13 mouse cellular contexts compared by ENCODE assay signal in genomic region chr11:96326705-96327104, GRCm38 (mm10). TPM values are rescaled to one million over a fixed set of nuclear protein-coding genes. Genes with fewer than 3 reads are reported as not detected.
A peak's percentile ranks its signal among the peaks of the same experiment; 100 is the strongest.
DNase-seq lines count a peak whose midpoint lies in the region; ATAC-seq lines count a peak whose summit lies in the region.
"Had no signal": no experiment of that assay in that cellular context is flagged by ENCODE, and none has a peak within 500 bp of the region (broad histone marks: within the 10 kb centered on the region; RNA-seq: fewer than 3 reads in every experiment).

No protein-coding gene starts in this region.

- H3K27me3 ChIP-seq in liver, embryonic 12.5 days (replicated peaks) = peaks cover 100% of the 10 kb centered on the region
- peaks cover 79% of the 10 kb centered on the region for H3K27me3 ChIP-seq in hindbrain, embryonic 11.5 days (ENCODE audit: control insufficient read depth, insufficient read depth, low read length)
- H3K27me3 ChIP-seq in intestine, embryonic 14.5 days (replicated peaks; ENCODE audit: control insufficient read depth, insufficient read depth, low read length) = no peaks in the 10 kb centered on the region
- peaks cover 14% of the 10 kb centered on the region for H3K27me3 ChIP-seq in stomach, embryonic 15.5 days (replicated peaks)

- no peak overlapping the region for H3K4me3 ChIP-seq in liver, embryonic 12.5 days
- H3K4me3 ChIP-seq in hindbrain, embryonic 11.5 days (ENCODE audit: low read depth, low read length) = peak overlapping the region; percentile 56
- peak overlapping the region; percentile 69 for H3K4me3 ChIP-seq in intestine, embryonic 14.5 days (ENCODE audit: low read depth, low read length)
- H3K4me3 ChIP-seq in stomach, embryonic 15.5 days (replicated peaks) = peak overlapping the region; percentile 30
- H3K4me3 ChIP-seq: midbrain, embryonic 15.5 days had no signal

- no peak overlapping the region for H3K9ac ChIP-seq in liver, embryonic 12.5 days
- H3K9ac ChIP-seq in hindbrain, embryonic 11.5 days (ENCODE audit: low read depth, low read length) = peak overlapping the region; percentile 95
- peak overlapping the region; percentile 96 for H3K9ac ChIP-seq in intestine, embryonic 14.5 days (ENCODE audit: low read length)
- H3K9ac ChIP-seq in stomach, embryonic 15.5 days = no peak overlapping the region
- H3K9ac ChIP-seq: midbrain, embryonic 15.5 days had no signal

- H3K27ac ChIP-seq in liver, embryonic 12.5 days = no peak overlapping the region
- peak overlapping the region; percentile 98 for H3K27ac ChIP-seq in hindbrain, embryonic 11.5 days (ENCODE audit: low read depth, low read length)
- peak overlapping the region; percentile 99 for H3K27ac ChIP-seq in intestine, embryonic 14.5 days (ENCODE audit: low read depth)
- H3K27ac ChIP-seq in stomach, embryonic 15.5 days = peak overlapping the region; percentile 78
- H3K27ac ChIP-seq: midbrain, embryonic 15.5 days had no signal

- H3K36me3 ChIP-seq in liver, embryonic 12.5 days = no peaks in the 10 kb centered on the region
- no peaks in the 10 kb centered on the region for H3K36me3 ChIP-seq in hindbrain, embryonic 11.5 days (ENCODE audit: control insufficient read depth, insufficient read depth, low read length)
- peaks cover 14% of the 10 kb centered on the region; the same call in 1 of the 2 replicates for H3K36me3 ChIP-seq in intestine, embryonic 14.5 days (ENCODE audit: control insufficient read depth, insufficient read depth, low read length)
- no peaks in the 10 kb centered on the region for H3K36me3 ChIP-seq in stomach, embryonic 15.5 days
- H3K36me3 ChIP-seq: midbrain, embryonic 15.5 days had no signal

- no peaks in the 10 kb centered on the region for H3K4me1 ChIP-seq in liver, embryonic 12.5 days
- H3K4me1 ChIP-seq in hindbrain, embryonic 11.5 days (replicated peaks; ENCODE audit: control insufficient read depth, insufficient read depth, low read length) = no peaks in the 10 kb centered on the region; the same call in 1 of the 2 replicates
- H3K4me1 ChIP-seq in intestine, embryonic 14.5 days (replicated peaks; ENCODE audit: control insufficient read depth, insufficient read depth, low read length) = peaks cover 54% of the 10 kb centered on the region
- H3K4me1 ChIP-seq in stomach, embryonic 15.5 days = peaks cover 20% of the 10 kb centered on the region
- H3K4me1 ChIP-seq: midbrain, embryonic 15.5 days had no signal

- ATAC-seq in liver, embryonic 12.5 days = no peak
- ATAC-seq in hindbrain, embryonic 11.5 days (ENCODE audit: low FRiP score) = no peak
- ATAC-seq in intestine, embryonic 14.5 days (replicated peaks; ENCODE audit: low FRiP score, low TSS enrichment, low read depth) = no peak
- no peak for ATAC-seq in stomach, embryonic 15.5 days (ENCODE audit: insufficient read depth, low FRiP score, low read depth)
- ATAC-seq: midbrain, embryonic 15.5 days had no signal

- H3K4me2 ChIP-seq in liver, embryonic 12.5 days = 0 out of 2 replicates have a peak overlapping the region, but pooled peaks have one; percentile 17
- H3K4me2 ChIP-seq in hindbrain, embryonic 11.5 days (replicated peaks; ENCODE audit: low read depth, low read length) = peak overlapping the region; percentile 79
- peak overlapping the region; percentile 89 for H3K4me2 ChIP-seq in intestine, embryonic 14.5 days (ENCODE audit: low read length)
- peak overlapping the region; percentile 62 for H3K4me2 ChIP-seq in stomach, embryonic 15.5 days
- H3K4me2 ChIP-seq: midbrain, embryonic 15.5 days had no signal

- no peak for DNase-seq in liver
- peak; percentile 57 for DNase-seq in hindbrain, embryonic 11.5 days (ENCODE audit: low spot score)
- peak; percentile 72 for DNase-seq in intestine, embryonic 14.5 days (ENCODE audit: low spot score)
- no peak for DNase-seq in thymus, postnatal 0 days (ENCODE audit: low spot score)
- DNase-seq in spleen, postnatal 4 days (ENCODE audit: low spot score in 2 of 2) = no peak
- DNase-seq: adrenal gland, postnatal 10 days; gastrocnemius, postnatal 36 days; layer of hippocampus, adult 9-11 months; lung, adult 2 months; spleen, adult 18-20 months had no signal

- 34% methylated on average over 12 of the region's 12 CpGs for WGBS in liver, embryonic 12.5 days (ENCODE audit: insufficient replicate concordance)
- WGBS in hindbrain, embryonic 11.5 days = 1% methylated on average over 12 of the region's 12 CpGs
- WGBS in intestine, embryonic 14.5 days = 23% methylated on average over 12 of the region's 12 CpGs
- 15% methylated on average over 12 of the region's 12 CpGs for WGBS in stomach, embryonic 15.5 days

- no peaks in the 10 kb centered on the region for H3K9me3 ChIP-seq in liver, embryonic 12.5 days (replicated peaks)
- H3K9me3 ChIP-seq in hindbrain, embryonic 11.5 days (ENCODE audit: control insufficient read depth, low read length) = no peaks in the 10 kb centered on the region
- H3K9me3 ChIP-seq in intestine, embryonic 14.5 days (ENCODE audit: control insufficient read depth, low read length) = no peaks in the 10 kb centered on the region
- H3K9me3 ChIP-seq in stomach, embryonic 15.5 days = no peaks in the 10 kb centered on the region
- H3K9me3 ChIP-seq: midbrain, embryonic 15.5 days had no signal

RNA-seq across cellular contexts. Expression of gene Hoxb3, which starts 3.6 kb away (rescaled TPM):
- 0.31 and 0.36 TPM in 2 replicates for polyA plus RNA-seq in liver, embryonic 12.5 days (2016; fragmentation: Nextera tagmentation; extraction: Ambion mirVana)
- 10.5 and 13.1 TPM in 2 replicates for polyA plus RNA-seq in hindbrain, embryonic 11.5 days (2014; fragmentation: Nextera tagmentation; extraction: Ambion mirVana)
- 3.7 and 4.9 TPM in 2 replicates for polyA plus RNA-seq in intestine, embryonic 14.5 days (2014; fragmentation: Nextera tagmentation; extraction: Ambion mirVana)
- polyA plus RNA-seq in stomach, embryonic 15.5 days (2015; fragmentation: Nextera tagmentation; extraction: Ambion mirVana) = 2.5 and 2.7 TPM in 2 replicates
- 0.18 and 0.30 TPM in 2 replicates for polyA plus RNA-seq in thymus, postnatal 0 days (2015; fragmentation: Nextera tagmentation; extraction: Ambion mirVana)
- polyA plus RNA-seq: midbrain, embryonic 15.5 days had no signal

RNA-seq across cellular contexts. Expression of gene Hoxb4, which starts 8.6 kb away (rescaled TPM):
- polyA plus RNA-seq in liver, embryonic 12.5 days (2016; fragmentation: Nextera tagmentation; extraction: Ambion mirVana) = 0.62 and 0.66 TPM in 2 replicates
- 3.5 and 5.1 TPM in 2 replicates for polyA plus RNA-seq in hindbrain, embryonic 11.5 days (2014; fragmentation: Nextera tagmentation; extraction: Ambion mirVana)
- polyA plus RNA-seq in intestine, embryonic 14.5 days (2014; fragmentation: Nextera tagmentation; extraction: Ambion mirVana) = 3.5 and 3.8 TPM in 2 replicates
- polyA plus RNA-seq in stomach, embryonic 15.5 days (2015; fragmentation: Nextera tagmentation; extraction: Ambion mirVana) = 3.4 and 3.6 TPM in 2 replicates
- 0.09 and 0.20 TPM in 2 replicates for polyA plus RNA-seq in thymus, postnatal 0 days (2015; fragmentation: Nextera tagmentation; extraction: Ambion mirVana)
- polyA plus RNA-seq: midbrain, embryonic 15.5 days had no signal

RNA-seq across cellular contexts. Expression of gene Hoxb5, which starts 23.6 kb away (rescaled TPM):
- 1.3 and 1.5 TPM in 2 replicates for polyA plus RNA-seq in liver, embryonic 12.5 days (2016; fragmentation: Nextera tagmentation; extraction: Ambion mirVana)
- polyA plus RNA-seq in hindbrain, embryonic 11.5 days (2014; fragmentation: Nextera tagmentation; extraction: Ambion mirVana) = 33.1 and 42.5 TPM in 2 replicates
- 49.6 and 51.6 TPM in 2 replicates for polyA plus RNA-seq in intestine, embryonic 14.5 days (2014; fragmentation: Nextera tagmentation; extraction: Ambion mirVana)
- 17.6 and 17.9 TPM in 2 replicates for polyA plus RNA-seq in stomach, embryonic 15.5 days (2015; fragmentation: Nextera tagmentation; extraction: Ambion mirVana)
- polyA plus RNA-seq in thymus, postnatal 0 days (2015; fragmentation: Nextera tagmentation; extraction: Ambion mirVana) = 0.15 and 0.16 TPM in 2 replicates

RNA-seq across cellular contexts. Expression of gene Hoxb2, which starts 23.6 kb away (rescaled TPM):
- 4.4 and 4.6 TPM in 2 replicates for polyA plus RNA-seq in liver, embryonic 12.5 days (2016; fragmentation: Nextera tagmentation; extraction: Ambion mirVana)
- 64.9 and 67.5 TPM in 2 replicates for polyA plus RNA-seq in hindbrain, embryonic 11.5 days (2014; fragmentation: Nextera tagmentation; extraction: Ambion mirVana)
- 22.9 and 27.9 TPM in 2 replicates for polyA plus RNA-seq in intestine, embryonic 14.5 days (2014; fragmentation: Nextera tagmentation; extraction: Ambion mirVana)
- polyA plus RNA-seq in stomach, embryonic 15.5 days (2015; fragmentation: Nextera tagmentation; extraction: Ambion mirVana) = 20.3 and 21.0 TPM in 2 replicates
- 1.3 and 1.4 TPM in 2 replicates for polyA plus RNA-seq in thymus, postnatal 0 days (2015; fragmentation: Nextera tagmentation; extraction: Ambion mirVana)

RNA-seq across cellular contexts. Expression of gene Hoxb6, which starts 34.4 kb away (rescaled TPM):
- polyA plus RNA-seq in liver, embryonic 12.5 days (2016; fragmentation: Nextera tagmentation; extraction: Ambion mirVana) = 0.30 TPM in 2 replicates
- 15.9 and 38.5 TPM in 2 replicates for polyA plus RNA-seq in hindbrain, embryonic 11.5 days (2014; fragmentation: Nextera tagmentation; extraction: Ambion mirVana)
- polyA plus RNA-seq in intestine, embryonic 14.5 days (2014; fragmentation: Nextera tagmentation; extraction: Ambion mirVana) = 18.1 and 24.1 TPM in 2 replicates
- polyA plus RNA-seq in stomach, embryonic 15.5 days (2015; fragmentation: Nextera tagmentation; extraction: Ambion mirVana) = 7.5 and 10.7 TPM in 2 replicates
- 0.10 TPM in 1 of 2 replicates, not detected in the other for polyA plus RNA-seq in thymus, postnatal 0 days (2015; fragmentation: Nextera tagmentation; extraction: Ambion mirVana)

Comparison
In these comparisons a context has a peak if more than half of its experiments do, and no peak if none do; other contexts are left out.
1. H3K4me2 ChIP-seq: peak in every context shown above with its lines; median percentile 89 in intestine, embryonic 14.5 days; 79 in hindbrain, embryonic 11.5 days; 62 in stomach, embryonic 15.5 days; 17 in liver, embryonic 12.5 days.
2. H3K9ac ChIP-seq: peak in hindbrain, embryonic 11.5 days (single experiment) and intestine, embryonic 14.5 days (single experiment); none in liver, embryonic 12.5 days (single experiment) and stomach, embryonic 15.5 days (single experiment).
3. DNase-seq: peak in hindbrain, embryonic 11.5 days (single experiment) and intestine, embryonic 14.5 days (single experiment); none in liver (single experiment), thymus, postnatal 0 days (single experiment) and spleen, postnatal 4 days (0 of 2).